Mouse (Mus musculus): ENCODE data around the gene Apol7e.
"Not testable (repeated sequence)": the region's sequence is repeated elsewhere in the genome, so short reads cannot be mapped to it uniquely, and the experiment has no call there.

Gene Apol7e

DNA sequence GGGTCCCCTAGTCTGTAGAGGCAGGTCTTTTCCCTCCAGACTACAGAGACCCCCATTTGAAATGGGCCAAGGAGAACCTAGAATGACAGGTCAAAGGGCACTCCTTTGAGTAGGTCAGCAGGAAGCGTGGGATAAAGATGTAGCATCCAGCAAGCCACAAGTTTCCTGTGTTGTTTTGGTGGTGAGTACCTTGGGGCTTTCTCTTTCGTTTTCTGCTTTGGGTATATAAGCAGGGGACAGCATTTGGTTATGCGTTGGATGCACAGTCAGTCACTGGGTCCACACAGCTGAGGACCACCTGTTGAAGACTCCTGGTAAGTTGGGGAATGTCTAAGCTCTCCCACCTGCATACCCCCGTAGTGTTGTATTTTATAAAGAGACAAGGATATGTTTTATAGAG, at the start of gene Apol7e:
Apol7e (plus strand) TSS at position 202 of the 400 bp plus-strand sequence.
- DNase-seq (ENCODE audit: low read depth, low spot score), result not testable (repeated sequence)

DNA sequence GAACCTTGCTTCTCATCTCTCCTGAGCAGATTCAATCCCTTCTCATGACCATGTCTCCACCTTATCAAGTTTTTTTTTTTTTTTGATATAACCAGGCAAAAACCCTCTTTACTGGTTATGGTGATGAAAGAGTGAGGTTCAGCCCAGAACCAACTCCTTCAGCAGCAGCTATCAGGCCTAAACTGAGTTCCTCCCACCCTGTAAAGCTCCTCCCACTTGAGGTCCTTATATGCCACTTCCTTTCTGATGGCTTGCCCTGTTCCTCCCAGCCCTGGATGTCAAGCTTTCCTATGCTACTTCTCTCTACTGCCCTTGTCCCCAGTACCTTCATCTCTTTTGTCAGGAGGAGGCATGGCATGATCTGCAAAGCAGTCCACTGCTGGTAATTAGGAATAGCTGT, 47.5 kb upstream of the Apol7e start:
- not testable (repeated sequence) for DNase-seq (ENCODE audit: low read depth, low spot score)

DNA sequence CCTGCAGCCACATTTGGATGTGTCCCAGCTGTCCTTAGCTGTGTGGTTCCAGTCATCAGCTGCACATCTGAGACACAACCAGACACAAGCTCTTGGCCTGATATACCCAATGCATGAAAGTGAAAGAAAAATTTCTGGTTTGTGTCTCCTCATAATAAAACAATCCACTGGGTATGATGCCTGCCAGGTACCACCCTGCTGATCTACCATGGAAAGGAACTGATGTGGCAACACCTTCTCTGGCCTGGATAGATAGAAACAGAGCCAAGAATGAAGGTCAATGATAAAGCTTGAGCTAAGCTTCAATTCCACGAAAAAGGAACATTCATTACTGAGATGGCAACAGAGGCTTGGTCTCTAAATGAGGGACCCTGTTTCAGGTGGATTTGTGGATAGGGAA, 38.9 kb upstream of the Apol7e start:
- DNase-seq (ENCODE audit: low read depth, low spot score), result not testable (repeated sequence)

DNA sequence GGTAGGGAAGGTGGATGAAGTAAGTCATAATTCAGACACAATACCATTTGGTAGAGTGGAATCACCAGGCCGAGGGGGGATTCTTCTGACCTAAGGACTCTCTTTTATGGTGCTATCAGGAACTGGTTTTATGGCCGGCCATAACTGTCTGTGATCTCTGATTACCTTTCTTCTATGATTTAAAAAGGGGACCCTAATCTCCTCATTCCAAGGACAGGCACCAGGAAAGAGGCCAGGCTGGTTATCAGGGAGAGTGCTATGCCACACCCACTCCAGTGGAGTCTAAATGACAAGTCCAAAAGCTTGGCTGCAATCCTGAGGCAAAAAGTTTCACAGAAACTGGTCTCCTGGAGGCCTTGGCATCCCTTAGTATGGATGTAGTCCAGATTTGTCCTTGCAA, 36.8 kb upstream of the Apol7e start:
- DNase-seq (ENCODE audit: low read depth, low spot score), result not testable (repeated sequence)

- not testable (repeated sequence) for DNase-seq (ENCODE audit: low read depth, low spot score)
These were observed 24.6 kb upstream of the Apol7e start for GRCm38 (mm10) chr15:77674081-77674480.

- DNase-seq (ENCODE audit: low read depth, low spot score), result not testable (repeated sequence)
These were observed 14.7 kb upstream of the Apol7e start for GRCm38 (mm10) chr15:77683944-77684343.

DNA sequence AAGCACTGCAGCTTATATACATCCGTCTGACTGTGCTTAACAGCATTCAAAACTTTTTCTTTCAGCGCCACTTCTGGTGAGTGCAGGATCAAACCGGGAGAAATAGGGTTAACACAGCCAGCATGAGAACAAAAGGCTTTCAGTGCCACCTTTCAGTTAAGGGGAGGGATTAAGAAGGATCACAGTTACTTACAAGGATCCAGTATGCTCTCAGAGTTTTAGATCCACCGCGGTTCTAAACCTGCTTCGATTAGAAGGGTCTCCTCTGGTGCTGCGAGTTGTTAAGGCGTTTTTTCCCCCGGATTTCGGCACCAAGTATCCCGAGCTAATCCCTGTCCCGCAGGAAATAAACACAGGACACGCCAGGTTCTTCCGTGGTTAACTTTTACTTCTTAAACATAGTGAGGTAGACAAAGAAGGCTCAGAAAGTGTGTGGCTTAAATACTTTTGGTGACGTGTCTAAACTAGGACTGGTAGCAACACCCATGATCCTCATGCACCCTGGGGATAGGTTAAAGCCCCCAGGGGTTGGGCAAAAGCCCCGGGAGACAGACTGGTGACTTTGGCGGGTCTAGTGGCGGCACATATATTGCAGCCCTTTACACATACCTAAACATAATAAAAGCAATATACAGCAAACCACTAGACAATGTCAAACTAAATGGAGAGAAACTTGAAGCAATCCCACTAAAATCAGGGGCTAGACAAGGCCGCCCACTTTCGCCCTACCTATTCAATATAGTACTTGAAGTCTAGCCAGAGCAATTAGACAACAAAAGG, 6.9 kb upstream of the Apol7e start:
- not testable (repeated sequence) for DNase-seq (ENCODE audit: low read depth, low spot score)

GRCm38 (mm10) chr15:77694687-77695295, 3.9 kb upstream of the Apol7e start:
- DNase-seq (ENCODE audit: low read depth, low spot score), result peak; percentile 3

DNA sequence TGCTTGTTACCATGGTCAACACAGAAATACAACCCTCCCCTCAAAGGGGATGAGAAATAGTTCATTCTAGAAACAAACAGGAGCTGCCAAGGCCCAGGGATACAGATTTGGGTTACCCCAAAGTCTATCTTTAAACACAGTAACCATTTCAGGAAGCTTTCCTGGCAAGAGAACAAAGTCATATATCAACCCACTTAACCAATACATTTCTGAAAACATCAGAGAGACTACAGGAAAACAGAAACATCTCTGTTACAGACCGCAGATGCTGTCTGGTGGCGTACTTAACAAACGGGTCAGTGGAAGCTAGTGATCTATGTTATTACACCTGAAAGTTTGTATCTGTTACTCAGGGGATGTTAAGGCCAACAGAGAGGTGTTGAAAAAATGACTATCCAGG, 6.6 kb downstream of the Apol7e start:
- DNase-seq (ENCODE audit: low read depth, low spot score), result not testable (repeated sequence)

DNA sequence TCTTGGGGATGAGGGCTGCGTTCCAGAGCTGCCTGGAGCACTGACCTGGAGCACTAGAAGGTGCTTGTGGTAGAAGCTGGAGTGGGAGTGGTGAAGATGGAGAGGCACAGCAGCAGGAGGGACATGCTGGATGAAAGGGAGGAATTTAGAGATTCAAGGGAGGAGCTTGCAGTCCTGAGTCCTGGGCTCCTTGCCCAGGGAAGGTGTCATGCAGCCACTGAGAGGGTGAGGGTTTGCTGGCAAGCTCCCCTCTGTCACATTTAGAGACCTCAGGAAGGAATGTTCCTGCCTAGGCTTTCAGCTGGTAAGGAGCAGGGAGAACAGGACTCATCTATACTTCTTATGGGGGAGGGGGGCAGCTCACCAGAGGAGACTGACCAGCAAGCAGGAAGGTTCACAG, 10.3 kb downstream of the Apol7e start:
- not testable (repeated sequence) for DNase-seq (ENCODE audit: low read depth, low spot score)

GRCm38 (mm10) chr15:77718240-77718639, 19.6 kb downstream of the Apol7e start:
- DNase-seq (ENCODE audit: low read depth, low spot score), result not testable (repeated sequence)

- not testable (repeated sequence) for DNase-seq (ENCODE audit: low read depth, low spot score)
These were observed 22.9 kb downstream of the Apol7e start for GRCm38 (mm10) chr15:77721509-77721908.

GRCm38 (mm10) chr15:77724208-77724911, 25.7 kb downstream of the Apol7e start:
- DNase-seq (ENCODE audit: low read depth, low spot score), result not testable (repeated sequence)

GRCm38 (mm10) chr15:77725393-77726020, 26.9 kb downstream of the Apol7e start:
- not testable (repeated sequence) for DNase-seq (ENCODE audit: low read depth, low spot score)

- not testable (repeated sequence) for DNase-seq (ENCODE audit: low read depth, low spot score)
These were observed 28.5 kb downstream of the Apol7e start for GRCm38 (mm10) chr15:77727139-77727538.

- not testable (repeated sequence) for DNase-seq (ENCODE audit: low read depth, low spot score)
These were observed 29.1 kb downstream of the Apol7e start for GRCm38 (mm10) chr15:77727745-77728144.

- not testable (repeated sequence) for DNase-seq (ENCODE audit: low read depth, low spot score)
These were observed 30.1 kb downstream of the Apol7e start, which contains the start of gene Apol9b for GRCm38 (mm10) chr15:77728739-77729138. Gene Apol9b (plus strand): TSS chr15:77729039.

DNA sequence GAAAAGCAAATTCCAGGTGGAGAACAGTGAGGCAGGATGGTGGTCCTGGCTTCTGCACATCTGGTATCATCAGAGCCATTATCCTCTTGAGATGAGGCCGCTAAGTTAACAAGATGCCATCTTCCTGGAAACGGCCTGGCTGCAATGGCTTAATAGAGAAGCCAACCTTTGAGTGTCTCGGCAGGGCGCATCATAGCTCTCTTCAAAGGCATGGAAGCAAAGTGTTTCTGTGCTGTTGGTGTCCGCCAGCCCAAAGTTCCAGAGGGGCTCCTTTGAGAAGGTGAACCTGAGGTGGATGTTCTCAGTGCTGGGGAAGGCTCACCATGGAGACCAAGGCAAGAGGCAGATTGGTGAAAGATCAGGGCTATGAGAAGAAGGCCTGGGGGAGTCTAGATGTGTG, 32.9 kb downstream of the Apol7e start:
- DNase-seq (ENCODE audit: low read depth, low spot score), result no peak

DNA sequence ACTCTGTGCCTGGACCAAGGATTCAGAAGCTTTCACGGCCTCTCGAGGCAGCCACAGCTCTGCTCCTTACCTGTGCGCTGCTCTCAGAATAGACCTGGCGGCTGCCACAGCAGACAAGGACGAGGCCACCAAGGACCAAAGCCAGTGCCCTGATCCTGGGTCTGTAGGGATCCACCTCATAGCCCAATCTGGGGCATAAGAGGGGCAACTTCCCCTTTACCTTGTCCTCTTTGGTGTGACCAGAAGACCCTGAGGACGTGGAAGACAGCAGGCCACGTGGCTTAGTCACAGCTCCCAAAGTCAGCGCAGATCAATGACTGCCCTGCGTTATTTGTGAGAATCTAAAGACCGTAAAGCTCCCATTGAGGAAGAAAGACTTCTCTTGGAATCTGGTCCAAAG, 34.2 kb downstream of the Apol7e start:
- not testable (repeated sequence) for DNase-seq (ENCODE audit: low read depth, low spot score)

- not testable (repeated sequence) for DNase-seq (ENCODE audit: low read depth, low spot score)
These were observed 34.7 kb downstream of the Apol7e start for GRCm38 (mm10) chr15:77733380-77733779.

GRCm38 (mm10) chr15:77733903-77734302, 35.2 kb downstream of the Apol7e start:
- not testable (repeated sequence) for DNase-seq (ENCODE audit: low read depth, low spot score)
